Mouse (Mus musculus): ENCODE data around the gene Cxxc4. TPM values are rescaled to one million over a fixed set of nuclear protein-coding genes. Genes with fewer than 3 reads are reported as not detected.

The Cxxc4 gene
- polyA plus RNA-seq (2017; shearing (Covaris generic)), result not detected

DNA sequence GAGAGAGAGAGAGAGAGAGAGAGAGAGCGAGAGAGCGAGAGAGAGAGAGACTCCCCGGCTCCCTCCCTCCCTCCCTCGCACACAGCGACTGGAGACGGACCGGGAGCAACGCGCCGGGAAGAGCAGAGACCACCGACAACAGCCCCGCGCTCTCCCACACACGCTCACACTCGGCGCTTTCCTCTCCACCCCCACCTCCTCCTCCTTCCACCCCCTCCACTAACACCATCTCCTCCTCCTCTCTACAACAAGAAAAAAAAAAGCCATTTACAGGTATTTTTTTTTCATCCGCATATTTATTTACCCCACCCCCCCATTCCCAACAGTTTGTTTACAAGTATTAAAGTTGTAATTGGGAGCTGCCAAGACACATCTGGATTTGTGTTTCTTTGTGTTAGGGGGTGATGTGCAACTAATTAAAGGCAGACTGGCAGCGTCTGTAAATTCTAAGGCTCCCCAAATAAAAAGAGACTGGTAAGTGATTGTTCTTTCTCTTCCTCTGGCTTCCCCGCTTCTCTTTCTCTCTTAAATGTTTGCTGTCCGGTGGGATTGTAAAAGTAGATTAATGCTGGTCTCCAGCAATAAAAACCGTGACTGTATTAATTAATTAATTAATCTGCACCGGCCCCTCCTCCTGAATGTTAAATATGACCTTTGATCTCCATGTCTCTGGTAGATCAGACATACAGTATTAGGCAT is at the start of gene Cxxc4:
Gene Cxxc4, plus strand, starts transcription at position 71 of the 699 bp plus-strand sequence.

